Mouse (Mus musculus) ES-Bruce4 (cell line): ENCODE results near the gene Gm11172. TPM values are rescaled to one million over a fixed set of nuclear protein-coding genes. Genes with fewer than 3 reads are reported as not detected.
A peak's percentile ranks its signal among the peaks of the same experiment; 100 is the strongest.

Experiments used
- H3K27ac ChIP-seq: 2 replicates; pipeline ENCODE4 v1.5.1; 2012; ENCODE audit warnings: low read length, inconsistent platforms; ENCODE audit not compliant: insufficient read depth
- H3K27me3 ChIP-seq: 2 replicates; pipeline ENCODE4 v1.6.1; 2012; ENCODE audit warnings: mild to moderate bottlenecking, low read length, inconsistent platforms; ENCODE audit not compliant: control insufficient read depth, poor library complexity, insufficient read depth, severe bottlenecking
- H3K36me3 ChIP-seq: 2 replicates; pipeline ENCODE4 v1.6.1; 2012; ENCODE audit warnings: inconsistent platforms, mild to moderate bottlenecking, low read length, moderate library complexity; ENCODE audit not compliant: control insufficient read depth, poor library complexity, insufficient read depth, severe bottlenecking
- H3K4me1 ChIP-seq: one replicate; pipeline ENCODE4 v1.8.1; 2011; ENCODE audit warnings: low read length; ENCODE audit not compliant: control insufficient read depth, insufficient read depth
- H3K4me3 ChIP-seq: 2 replicates; pipeline ENCODE4 v1.5.1; 2011; ENCODE audit warnings: low read depth, mild to moderate bottlenecking, low read length
- H3K9ac ChIP-seq: 2 replicates; pipeline ENCODE4 v1.6.1; 2012; ENCODE audit warnings: low read depth, mild to moderate bottlenecking, inconsistent platforms; ENCODE audit not compliant: poor library complexity, severe bottlenecking
- H3K9me3 ChIP-seq: replicated peaks from 2 replicates; pipeline ENCODE4 v1.6.1; 2012; ENCODE audit warnings: mild to moderate bottlenecking, low read length, inconsistent platforms; ENCODE audit not compliant: control insufficient read depth, poor library complexity, insufficient read depth, severe bottlenecking
- CTCF ChIP-seq: IDR thresholded peaks from one replicate; pipeline ENCODE4 v1.8.1; 2011; ENCODE audit warnings: low read depth, low read length
- EP300 ChIP-seq: IDR thresholded peaks from 2 replicates; pipeline ENCODE4 v1.6.1; 2011; ENCODE audit warnings: low read depth, low read length; ENCODE audit not compliant: insufficient read depth
- POLR2A ChIP-seq: IDR thresholded peaks from one replicate; pipeline ENCODE4 v1.8.1; 2011; ENCODE audit warnings: low read length; ENCODE audit not compliant: insufficient read depth
- polyA plus RNA-seq: library from polyadenylated mRNA; stranded (reverse); fragments of >200 nt; gene quantifications from 2 replicates; pipeline ENCODE4 v1.2.4, GENCODE M21; 2011; ENCODE audit warnings: low read depth; ENCODE audit not compliant: missing spikeins, insufficient read depth, insufficient read length

The Gm11172 gene
- polyA plus RNA-seq, 1 experiment = not detected

DNA sequence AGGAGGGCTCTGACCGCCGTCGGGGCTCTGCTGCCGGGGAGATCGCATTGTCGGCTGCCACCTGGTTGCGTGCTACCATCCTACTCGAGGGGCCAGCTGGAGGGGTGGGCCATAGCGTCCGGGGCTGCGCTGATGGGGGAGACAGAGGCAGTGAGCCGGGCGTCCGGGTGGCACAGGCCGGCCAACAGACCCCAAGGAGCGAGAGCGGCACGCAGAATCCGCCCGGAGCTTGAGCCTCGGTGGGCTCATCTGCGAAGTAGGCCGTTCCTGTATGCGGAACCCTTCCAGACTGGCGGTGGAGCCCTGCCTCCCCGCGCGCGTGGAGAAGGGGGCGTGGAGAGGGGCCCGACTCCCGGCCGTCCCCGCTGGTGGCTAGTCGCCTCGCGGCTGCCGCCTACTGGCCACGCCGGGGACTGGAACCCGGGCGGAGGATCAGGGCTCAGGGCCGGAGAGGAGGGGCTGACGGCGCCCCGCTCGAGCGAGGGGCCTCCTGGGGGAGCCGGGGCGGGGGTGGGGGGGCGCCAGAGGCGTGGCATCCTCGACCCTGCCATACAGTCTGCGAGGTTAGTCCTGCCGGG lies 27.8 kb upstream of the Gm11172 start:
- peak overlapping the region; percentile 84 for H3K9ac ChIP-seq
- peaks cover 1% of the 10 kb centered on the region for H3K4me1 ChIP-seq
- no peaks in the 10 kb centered on the region for H3K9me3 ChIP-seq
- H3K27me3 ChIP-seq = no peaks in the 10 kb centered on the region; the same call in 1 of the 2 replicates
- peak; percentile 52 for TF ChIP-seq CTCF
- TF ChIP-seq EP300 = no peak
- no peaks in the 10 kb centered on the region for H3K36me3 ChIP-seq
- H3K27ac ChIP-seq = no peak overlapping the region
- peak overlapping the region; percentile 74 for H3K4me3 ChIP-seq

DNA sequence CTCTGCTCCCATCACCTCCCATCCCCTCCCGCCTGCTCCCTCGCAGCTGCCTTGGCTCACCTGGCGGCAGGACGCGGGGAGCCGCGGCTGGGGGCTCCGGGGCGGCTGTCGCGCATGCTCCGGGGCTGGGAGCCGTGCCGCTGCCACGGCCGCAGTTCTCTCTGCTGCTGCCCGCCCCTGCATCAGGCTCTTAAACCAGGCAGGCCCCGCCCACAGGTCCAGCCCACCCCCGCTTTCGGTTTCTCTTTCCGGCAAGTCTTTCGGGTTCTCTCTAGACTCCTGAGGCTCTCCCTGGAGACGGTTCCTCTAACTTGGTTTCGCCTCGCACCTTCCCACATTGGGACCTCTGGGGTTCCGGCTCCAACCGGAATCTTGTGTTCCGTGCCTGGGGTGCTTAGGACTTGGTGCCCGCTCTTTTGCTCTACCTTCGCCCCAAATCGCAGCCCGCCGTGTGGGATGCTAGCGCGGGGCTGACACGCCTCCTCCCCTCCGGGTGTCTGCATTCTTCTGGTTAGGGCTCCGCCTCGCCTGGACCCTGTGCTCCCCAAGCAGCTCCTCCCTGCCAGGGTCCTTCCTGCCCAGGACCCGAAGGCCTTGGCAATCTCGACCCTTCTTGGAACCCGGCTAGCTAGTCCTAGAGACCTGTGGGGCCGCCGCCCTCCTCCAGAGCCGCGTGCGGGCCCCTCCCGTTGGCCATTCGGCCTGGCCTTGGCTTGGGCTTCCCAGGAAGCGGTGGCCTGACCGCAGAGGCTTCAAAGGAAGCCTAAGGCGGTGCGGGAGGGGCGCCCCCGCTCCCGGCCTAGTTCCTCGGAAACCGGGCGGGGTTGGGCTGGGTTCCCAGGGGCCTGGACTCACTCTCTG lies 27.1 kb upstream of the Gm11172 start, which contains the start of gene Socs1:
TSS of gene Socs1 (minus strand) at position 166 of the 861 bp plus-strand sequence.
- no peaks in the 10 kb centered on the region for H3K9me3 ChIP-seq
- peak within 1 kb of the TSS; percentile 74 for H3K4me3 ChIP-seq
- H3K4me1 ChIP-seq = peaks cover 1% of the 10 kb centered on the region

DNA sequence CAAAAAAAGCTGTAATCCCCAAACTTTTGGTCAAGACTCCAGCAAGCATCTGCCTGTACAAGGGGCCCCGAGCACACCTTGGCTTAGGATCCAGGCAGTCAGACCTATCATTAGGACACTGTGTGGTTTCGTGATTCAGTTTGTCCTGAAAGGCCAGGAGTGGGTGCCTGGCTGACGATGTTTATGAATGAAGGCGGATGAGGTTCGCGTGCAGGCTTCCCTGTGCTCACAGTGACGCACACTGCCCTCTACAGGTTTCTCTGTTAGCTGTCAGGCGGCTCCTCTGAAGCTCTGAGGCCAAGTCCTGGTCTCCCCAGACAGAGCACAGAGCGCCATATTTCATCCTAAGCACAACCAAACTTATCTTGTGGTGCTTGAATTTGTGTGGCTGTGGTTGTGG lies 26.4 kb upstream of the Gm11172 start:
- Histone ChIP-seq H3K4me1 (peaks cover 1% of the 10 kb centered on the region), H3K36me3 (no peaks in the 10 kb centered on the region), H3K4me3 (peak overlapping the region; percentile 67), H3K27me3 (no peaks in the 10 kb centered on the region; the same call in 1 of the 2 replicates), H3K9ac (peak overlapping the region; percentile 84), H3K27ac (peak overlapping the region; percentile 15; the same call in 1 of the 2 replicates), H3K9me3 (no peaks in the 10 kb centered on the region)
- TF ChIP-seq EP300 (0 out of 2 replicates have a peak, but pooled peaks have one; percentile 38), POLR2A (no peak), CTCF (peak; percentile 86)

More for the DNA sequence above, 27.1 kb upstream of the Gm11172 start, which contains the start of gene Socs1:
- TF ChIP-seq POLR2A (peak; percentile 35), EP300 (no peak), CTCF (no peak)
- Histone ChIP-seq H3K27me3 (no peaks in the 10 kb centered on the region; the same call in 1 of the 2 replicates), H3K27ac (peak within 1 kb of the TSS; percentile 15), H3K36me3 (no peaks in the 10 kb centered on the region), H3K9ac (peak within 1 kb of the TSS; percentile 84)

DNA sequence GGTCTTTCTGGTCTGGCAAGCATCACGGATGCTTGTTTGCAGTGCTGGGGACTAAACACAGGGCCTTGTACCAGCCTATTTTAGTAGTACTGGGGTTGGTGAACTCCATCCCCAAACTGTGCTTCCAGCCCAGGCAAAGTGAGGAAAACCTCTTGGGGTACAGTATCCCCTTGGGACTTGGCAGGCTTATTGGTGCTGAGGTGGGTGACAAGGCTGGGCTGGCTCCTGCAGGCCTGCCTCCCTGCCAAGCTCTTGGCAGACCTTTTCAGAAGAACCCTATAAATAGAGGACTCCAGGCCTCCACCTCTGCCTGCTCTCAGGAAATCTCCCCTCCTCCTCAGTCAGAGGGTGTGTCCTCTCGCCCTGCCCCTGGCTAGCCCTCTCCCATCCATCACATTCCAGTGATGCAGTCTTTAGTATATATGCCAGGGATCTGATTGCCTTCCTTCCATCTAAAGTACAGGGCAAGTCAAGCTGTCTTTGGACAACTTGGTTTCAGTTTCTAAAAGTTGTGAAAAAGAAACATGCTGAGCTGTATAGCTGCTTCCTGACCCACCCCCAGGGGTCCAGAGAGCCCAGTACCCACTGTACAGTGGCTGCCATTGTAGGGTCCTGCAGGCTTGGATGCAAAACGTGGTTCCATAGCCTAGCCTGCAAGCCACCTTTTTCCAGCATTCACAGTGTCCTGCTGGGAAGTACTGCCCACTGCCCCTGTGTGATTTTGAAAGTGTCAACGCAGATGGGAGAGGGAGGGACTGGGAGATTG lies 25.8 kb upstream of the Gm11172 start:
- H3K9me3 ChIP-seq = no peaks in the 10 kb centered on the region
- H3K9ac ChIP-seq = no peak overlapping the region
- TF ChIP-seq EP300 (no peak), CTCF (no peak), POLR2A (no peak)
- H3K36me3 ChIP-seq = no peaks in the 10 kb centered on the region
- H3K27ac ChIP-seq = no peak overlapping the region
- no peak overlapping the region for H3K4me3 ChIP-seq
- no peaks in the 10 kb centered on the region; the same call in 1 of the 2 replicates for H3K27me3 ChIP-seq
- H3K4me1 ChIP-seq = peaks cover 1% of the 10 kb centered on the region

DNA sequence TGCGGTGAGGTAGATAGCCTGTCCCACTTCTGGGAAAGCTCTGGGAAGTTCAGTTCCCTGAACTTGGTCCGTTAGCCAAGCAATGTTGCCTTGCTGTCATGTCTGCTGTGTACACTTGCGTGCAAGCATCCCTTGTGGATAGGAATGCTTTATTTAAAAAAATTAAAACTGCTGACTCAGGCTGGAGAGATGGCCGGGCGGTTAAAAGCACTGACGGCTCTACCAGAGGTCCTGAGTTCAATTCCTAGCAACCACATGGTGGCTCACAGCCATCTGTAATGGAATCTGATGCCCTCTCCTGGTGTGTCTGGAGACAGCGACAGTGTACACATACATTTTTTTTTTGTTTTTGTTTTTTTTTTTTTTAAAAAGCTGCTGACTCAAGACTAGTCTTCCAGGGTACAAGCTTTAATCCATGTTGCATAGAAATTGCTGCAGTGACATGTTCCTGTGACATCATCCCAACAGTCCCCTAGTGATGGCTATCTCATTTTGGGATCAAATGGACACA lies 25.1 kb upstream of the Gm11172 start:
- Histone ChIP-seq H3K9me3 (no peaks in the 10 kb centered on the region), H3K4me3 (no peak overlapping the region), H3K9ac (no peak overlapping the region), H3K4me1 (peaks cover 1% of the 10 kb centered on the region), H3K27ac (no peak overlapping the region), H3K36me3 (no peaks in the 10 kb centered on the region), H3K27me3 (no peaks in the 10 kb centered on the region; the same call in 1 of the 2 replicates)
- peak; percentile 11 for TF ChIP-seq CTCF
- TF ChIP-seq EP300 = no peak
